Mouse (Mus musculus) erythroblast, embryonic 14.5 days (primary cell): ENCODE results near the gene Ctr9. TPM values are rescaled to one million over a fixed set of nuclear protein-coding genes. Genes with fewer than 3 reads are reported as not detected.
A peak's percentile ranks its signal among the peaks of the same experiment; 100 is the strongest.

Experiments
- H3K27me3 ChIP-seq: 2 replicates; pipeline ENCODE4 v1.6.1; 2012; ENCODE audit warnings: inconsistent platforms; ENCODE audit not compliant: control insufficient read depth
- H3K36me3 ChIP-seq: 2 replicates; pipeline ENCODE4 v1.6.1; 2012; ENCODE audit warnings: mild to moderate bottlenecking, inconsistent platforms; ENCODE audit not compliant: control insufficient read depth
- H3K4me1 ChIP-seq: 2 replicates; pipeline ENCODE4 v1.6.1; 2012; ENCODE audit warnings: inconsistent platforms; ENCODE audit not compliant: control insufficient read depth
- H3K4me3 ChIP-seq: replicated peaks from 2 replicates; pipeline ENCODE3; 2012; ENCODE audit warnings: moderate library complexity, mild to moderate bottlenecking, inconsistent platforms
- H3K9me3 ChIP-seq: 2 replicates; pipeline ENCODE4 v1.6.1; 2012; ENCODE audit warnings: low read length, inconsistent platforms, mixed read lengths; ENCODE audit not compliant: control insufficient read depth
- GATA1 ChIP-seq: IDR thresholded peaks from 2 replicates; pipeline ENCODE4 v1.6.1; 2012; ENCODE audit warnings: low read length, inconsistent platforms, mixed read lengths
- TAL1 ChIP-seq: IDR thresholded peaks from 3 replicates; pipeline ENCODE4 v1.6.1; 2012; ENCODE audit warnings: low read length, inconsistent platforms, mixed read lengths
- polyA plus RNA-seq: library from polyadenylated mRNA; stranded (reverse); fragments of >175 nt; gene quantifications from 2 replicates; pipeline ENCODE4 v1.2.3, GENCODE M21; 2012

Gene Ctr9
- polyA plus RNA-seq, 1 experiment, result 0.95 TPM

- H3K36me3 ChIP-seq, result peaks cover under 1% of the 10 kb centered on the region
- H3K27me3 ChIP-seq, result peaks cover 2% of the 10 kb centered on the region
- no peak for TF ChIP-seq TAL1
- TF ChIP-seq GATA1, result peak; percentile 51; the same call in 1 of the 2 replicates
- no peaks in the 10 kb centered on the region for H3K9me3 ChIP-seq
- H3K4me3 ChIP-seq, result no peak overlapping the region
- peaks cover 34% of the 10 kb centered on the region for H3K4me1 ChIP-seq
Observed at GRCm38 (mm10) chr7:111024912-111025311, 3.8 kb upstream of the Ctr9 start.

- Histone ChIP-seq H3K4me3 (peak overlapping the region; percentile 74), H3K9me3 (no peaks in the 10 kb centered on the region), H3K36me3 (peaks cover 39% of the 10 kb centered on the region), H3K27me3 (no peaks in the 10 kb centered on the region), H3K4me1 (peaks cover 35% of the 10 kb centered on the region)
- TF ChIP-seq TAL1, result no peak
- no peak for TF ChIP-seq GATA1
Observed at GRCm38 (mm10) chr7:111029046-111029553, 349 bp downstream of the Ctr9 start.

GRCm38 (mm10) chr7:111048920-111049319, 20.2 kb downstream of the Ctr9 start:
- Histone ChIP-seq H3K36me3 (peaks cover 99% of the 10 kb centered on the region), H3K9me3 (no peaks in the 10 kb centered on the region), H3K4me1 (no peaks in the 10 kb centered on the region), H3K27me3 (no peaks in the 10 kb centered on the region), H3K4me3 (no peak overlapping the region)
- TF ChIP-seq GATA1 (no peak), TAL1 (no peak)

GRCm38 (mm10) chr7:111049652-111050421, 21.1 kb downstream of the Ctr9 start:
- H3K9me3 ChIP-seq, result no peaks in the 10 kb centered on the region
- H3K27me3 ChIP-seq, result no peaks in the 10 kb centered on the region
- TF ChIP-seq GATA1 (no peak), TAL1 (no peak)
- H3K4me3 ChIP-seq, result no peak overlapping the region
- peaks cover 99% of the 10 kb centered on the region for H3K36me3 ChIP-seq
- no peaks in the 10 kb centered on the region; the same call in 1 of the 2 replicates for H3K4me1 ChIP-seq

- peaks cover 69% of the 10 kb centered on the region for H3K36me3 ChIP-seq
- H3K4me1 ChIP-seq, result no peaks in the 10 kb centered on the region; the same call in 1 of the 2 replicates
- H3K27me3 ChIP-seq, result no peaks in the 10 kb centered on the region
- H3K4me3 ChIP-seq, result no peak overlapping the region
- no peak for TF ChIP-seq GATA1
- TF ChIP-seq TAL1, result no peak
- no peaks in the 10 kb centered on the region for H3K9me3 ChIP-seq
Observed at GRCm38 (mm10) chr7:111055221-111055620, 26.5 kb downstream of the Ctr9 start.

- TF ChIP-seq TAL1 (no peak), GATA1 (no peak)
- H3K4me1 ChIP-seq, result no peaks in the 10 kb centered on the region; the same call in 1 of the 2 replicates
- peaks cover 60% of the 10 kb centered on the region for H3K36me3 ChIP-seq
- H3K4me3 ChIP-seq, result no peak overlapping the region
- no peaks in the 10 kb centered on the region for H3K9me3 ChIP-seq
- no peaks in the 10 kb centered on the region for H3K27me3 ChIP-seq
Observed at GRCm38 (mm10) chr7:111055984-111056657, 27.4 kb downstream of the Ctr9 start.

- H3K27me3 ChIP-seq, result no peaks in the 10 kb centered on the region
- H3K4me1 ChIP-seq, result no peaks in the 10 kb centered on the region
- peaks cover 6% of the 10 kb centered on the region for H3K9me3 ChIP-seq
- H3K36me3 ChIP-seq, result peaks cover 28% of the 10 kb centered on the region
- TF ChIP-seq TAL1 (no peak), GATA1 (no peak)
- H3K4me3 ChIP-seq, result no peak overlapping the region
Observed at GRCm38 (mm10) chr7:111059527-111059926, 30.8 kb downstream of the Ctr9 start.

GRCm38 (mm10) chr7:111062971-111063370, 34.2 kb downstream of the Ctr9 start:
- H3K4me3 ChIP-seq, result no peak overlapping the region
- peaks cover 11% of the 10 kb centered on the region for H3K9me3 ChIP-seq
- H3K27me3 ChIP-seq, result no peaks in the 10 kb centered on the region; the same call in 1 of the 2 replicates
- no peak for TF ChIP-seq GATA1
- no peak for TF ChIP-seq TAL1
- H3K36me3 ChIP-seq, result peaks cover 11% of the 10 kb centered on the region
- no peaks in the 10 kb centered on the region for H3K4me1 ChIP-seq

- peaks cover 24% of the 10 kb centered on the region for H3K9me3 ChIP-seq
- H3K36me3 ChIP-seq, result peaks cover 61% of the 10 kb centered on the region
- TF ChIP-seq TAL1, result no peak
- no peaks in the 10 kb centered on the region; the same call in 1 of the 2 replicates for H3K27me3 ChIP-seq
- no peaks in the 10 kb centered on the region for H3K4me1 ChIP-seq
- H3K4me3 ChIP-seq, result no peak overlapping the region
Observed at GRCm38 (mm10) chr7:111068181-111068580, 39.4 kb downstream of the Ctr9 start.
